Mouse (Mus musculus): Measurements from ENCODE around the gene Nlrp3. TPM values are rescaled to one million over a fixed set of nuclear protein-coding genes. Genes with fewer than 3 reads are reported as not detected.

Gene Nlrp3
- polyA plus RNA-seq, 1 experiment = 0.33 TPM

- no peak for TF ChIP-seq POLR2A (IDR thresholded peaks at IDR 0.05; ENCODE audit: borderline replicate concordance, extremely low read depth, insufficient read depth, insufficient read length, poor library complexity, severe bottlenecking)
- no peak for DNase-seq (ENCODE audit: low read depth)
These were observed 43.2 kb downstream of the Nlrp3 start for GRCm38 (mm10) chr11:59584539-59584938.

GRCm38 (mm10) chr11:59589496-59589895 lies 48.1 kb downstream of the Nlrp3 start:
- no peak for DNase-seq (ENCODE audit: low read depth)
- TF ChIP-seq CTCF (IDR thresholded peaks at IDR 0.05; ENCODE audit: borderline replicate concordance, extremely low read depth, insufficient read depth, insufficient read length) (no peak), POLR2A (IDR thresholded peaks at IDR 0.05; ENCODE audit: borderline replicate concordance, extremely low read depth, insufficient read depth, insufficient read length, poor library complexity, severe bottlenecking) (no peak)

GRCm38 (mm10) chr11:59593189-59593588 lies 51.8 kb downstream of the Nlrp3 start, which contains the start of gene Olfr223:
TSS of gene Olfr223 (minus strand) at chr11:59593289.
- DNase-seq (ENCODE audit: low read depth) = no peak
- no peak for TF ChIP-seq CTCF (IDR thresholded peaks at IDR 0.05; ENCODE audit: borderline replicate concordance, extremely low read depth, insufficient read depth, insufficient read length)
- TF ChIP-seq POLR2A (IDR thresholded peaks at IDR 0.05; ENCODE audit: borderline replicate concordance, extremely low read depth, insufficient read depth, insufficient read length, poor library complexity, severe bottlenecking) = no peak

GRCm38 (mm10) chr11:59596091-59596490 lies 54.7 kb downstream of the Nlrp3 start:
- DNase-seq (ENCODE audit: low read depth) = peak; percentile 10
- TF ChIP-seq POLR2A (IDR thresholded peaks at IDR 0.05; ENCODE audit: borderline replicate concordance, extremely low read depth, insufficient read depth, insufficient read length, poor library complexity, severe bottlenecking) = no peak

- TF ChIP-seq POLR2A (IDR thresholded peaks at IDR 0.05; ENCODE audit: borderline replicate concordance, extremely low read depth, insufficient read depth, insufficient read length, poor library complexity, severe bottlenecking) = no peak
- no peak for TF ChIP-seq CTCF (IDR thresholded peaks at IDR 0.05; ENCODE audit: borderline replicate concordance, extremely low read depth, insufficient read depth, insufficient read length)
- no peak for DNase-seq (ENCODE audit: low read depth)
These were observed 55.6 kb downstream of the Nlrp3 start for GRCm38 (mm10) chr11:59596950-59597349.

- TF ChIP-seq POLR2A (IDR thresholded peaks at IDR 0.05; ENCODE audit: borderline replicate concordance, extremely low read depth, insufficient read depth, insufficient read length, poor library complexity, severe bottlenecking) = no peak
- no peak for TF ChIP-seq CTCF (IDR thresholded peaks at IDR 0.05; ENCODE audit: borderline replicate concordance, extremely low read depth, insufficient read depth, insufficient read length)
- DNase-seq (ENCODE audit: low read depth) = no peak
These were observed 57.8 kb downstream of the Nlrp3 start for GRCm38 (mm10) chr11:59599211-59599610.

GRCm38 (mm10) chr11:59600872-59601271 lies 59.5 kb downstream of the Nlrp3 start:
- TF ChIP-seq POLR2A (IDR thresholded peaks at IDR 0.05; ENCODE audit: borderline replicate concordance, extremely low read depth, insufficient read depth, insufficient read length, poor library complexity, severe bottlenecking) = no peak
- TF ChIP-seq CTCF (IDR thresholded peaks at IDR 0.05; ENCODE audit: borderline replicate concordance, extremely low read depth, insufficient read depth, insufficient read length) = no peak
- no peak for DNase-seq (ENCODE audit: low read depth)

GRCm38 (mm10) chr11:59602287-59602686 lies 60.9 kb downstream of the Nlrp3 start:
- DNase-seq (ENCODE audit: low read depth) = no peak
- no peak for TF ChIP-seq CTCF (IDR thresholded peaks at IDR 0.05; ENCODE audit: borderline replicate concordance, extremely low read depth, insufficient read depth, insufficient read length)

GRCm38 (mm10) chr11:59611646-59612045 lies 70.3 kb downstream of the Nlrp3 start:
- TF ChIP-seq POLR2A (IDR thresholded peaks at IDR 0.05; ENCODE audit: borderline replicate concordance, extremely low read depth, insufficient read depth, insufficient read length, poor library complexity, severe bottlenecking) (no peak), CTCF (IDR thresholded peaks at IDR 0.05; ENCODE audit: borderline replicate concordance, extremely low read depth, insufficient read depth, insufficient read length) (no peak)
- DNase-seq (ENCODE audit: low read depth) = no peak

- DNase-seq (ENCODE audit: low read depth) = peak; percentile 39
- TF ChIP-seq CTCF (IDR thresholded peaks at IDR 0.05; ENCODE audit: borderline replicate concordance, extremely low read depth, insufficient read depth, insufficient read length) = peak; percentile 42; the same call in 1 of the 2 replicates
- no peak for TF ChIP-seq POLR2A (IDR thresholded peaks at IDR 0.05; ENCODE audit: borderline replicate concordance, extremely low read depth, insufficient read depth, insufficient read length, poor library complexity, severe bottlenecking)
These were observed 72.8 kb downstream of the Nlrp3 start for GRCm38 (mm10) chr11:59614120-59614519.

Other genes starting within 250 kb of the Nlrp3 start
- gene Wnt9a, start 234.6 kb upstream of the Nlrp3 start, polyA plus RNA-seq (2012; rRNA removed) = 3.2 and 4.5 TPM in 2 replicates
- 0.08 and 0.28 TPM in 2 replicates for gene Prss38, start 165.9 kb upstream of the Nlrp3 start, polyA plus RNA-seq (2012; rRNA removed)
- gene Jmjd4, start 91.5 kb upstream of the Nlrp3 start, polyA plus RNA-seq (2012; rRNA removed) = 14.6 and 17.9 TPM in 2 replicates
- 298 and 341 TPM in 2 replicates for gene Snap47, start 90.4 kb upstream of the Nlrp3 start, polyA plus RNA-seq (2012; rRNA removed)
- 6.9 and 7.0 TPM in 2 replicates for gene Zfp867, start 69.1 kb upstream of the Nlrp3 start, polyA plus RNA-seq (2012; rRNA removed)
- gene Zkscan17, start 14.8 kb upstream of the Nlrp3 start, polyA plus RNA-seq (2012; rRNA removed) = 12.6 and 16.4 TPM in 2 replicates
- gene Olfr222, start 34.7 kb downstream of the Nlrp3 start, polyA plus RNA-seq (2012; rRNA removed) = not detected in 2 replicates
- not detected in 2 replicates for gene Olfr223, start 51.7 kb downstream of the Nlrp3 start, polyA plus RNA-seq (2012; rRNA removed)
- 100 and 146 TPM in 2 replicates for gene Mprip, start 119.7 kb downstream of the Nlrp3 start, polyA plus RNA-seq (2012; rRNA removed)
- 4.3 and 6.1 TPM in 2 replicates for gene Pld6, start 246.1 kb downstream of the Nlrp3 start, polyA plus RNA-seq (2012; rRNA removed)

Measured in brain, embryonic 14.5 days (tissue).